Mouse (Mus musculus) heart, embryonic 11.5 days (tissue): ENCODE measurements around the gene Adamts17. TPM values are rescaled to one million over a fixed set of nuclear protein-coding genes. Genes with fewer than 3 reads are reported as not detected.

Experiments
- ATAC-seq: fragments of 200-750 bp; cut with Nextera tagmentation; replicated peaks from 2 replicates; pipeline ENCODE4 v1.8.0; 2017; ENCODE audit warnings: moderate library complexity; ENCODE audit not compliant: insufficient number of reproducible peaks, low FRiP score, low TSS enrichment
- H3K27ac ChIP-seq: fragments of 300-500 bp; sonication (generic); 2 replicates; pipeline ENCODE4 v1.5.1; 2014; ENCODE audit warnings: mild to moderate bottlenecking, low read depth, low read length
- H3K27me3 ChIP-seq: fragments of 300-500 bp; sonication (generic); 2 replicates; pipeline ENCODE4 v1.6.1; 2014; ENCODE audit warnings: mild to moderate bottlenecking, low read length, mixed read lengths; ENCODE audit not compliant: control insufficient read depth, insufficient read depth
- H3K36me3 ChIP-seq: fragments of 300-500 bp; sonication (generic); 2 replicates; pipeline ENCODE4 v1.6.1; 2014; ENCODE audit warnings: mild to moderate bottlenecking, low read length, moderate library complexity, mixed read lengths; ENCODE audit not compliant: control insufficient read depth, insufficient read depth
- H3K4me1 ChIP-seq: fragments of 300-500 bp; sonication (generic); 2 replicates; pipeline ENCODE4 v1.6.1; 2014; ENCODE audit warnings: low read length; ENCODE audit not compliant: control insufficient read depth, insufficient read depth
- H3K4me2 ChIP-seq: fragments of 300-500 bp; sonication (generic); 2 replicates; pipeline ENCODE4 v1.6.1; 2014; ENCODE audit warnings: mild to moderate bottlenecking, moderate library complexity
- H3K4me3 ChIP-seq: fragments of 300-500 bp; sonication (generic); 2 replicates; pipeline ENCODE4 v1.5.1; 2014; ENCODE audit warnings: low read depth, low read length
- H3K9ac ChIP-seq: fragments of 300-500 bp; sonication (generic); 2 replicates; pipeline ENCODE4 v1.6.1; 2014; ENCODE audit warnings: mild to moderate bottlenecking, low read depth, low read length, moderate library complexity
- H3K9me3 ChIP-seq: fragments of 300-500 bp; sonication (generic); replicated peaks from 2 replicates; pipeline ENCODE4 v1.6.1; 2016; ENCODE audit warnings: low read length; ENCODE audit not compliant: control insufficient read depth
- WGBS: fragments of 180-500 bp; shearing (Covaris S2); extraction: QIAGEN DNeasy Blood & Tissue Kit; methylation state at CpG from one replicate; pipeline ENCODE4 v1.1.7; 2014; ENCODE audit not compliant: insufficient replicate concordance; 5-methylcytosine and 5-hydroxymethylcytosine counted together
- polyA plus RNA-seq: library from polyadenylated mRNA; unstranded; fragments of >200 nt; fragmentation: Nextera tagmentation; extraction: Ambion mirVana; gene quantifications from 2 replicates; pipeline ENCODE4 v1.2.1, GENCODE M21; 2014

Adamts17 gene
- polyA plus RNA-seq: 2.8 and 4.4 TPM in 2 replicates

GRCm38 (mm10) chr7:66839463-66840007, at the start of gene Adamts17:
Gene Adamts17, plus strand, starts transcription at chr7:66839735.
- WGBS: under 1% methylated on average over 30 of the region's 30 CpGs
- Histone ChIP-seq H3K27ac (no peak within 1 kb of the TSS), H3K36me3 (no peaks in the 10 kb centered on the region), H3K9ac (peak within 1 kb of the TSS; percentile 64), H3K27me3 (peaks cover 17% of the 10 kb centered on the region; the same call in 1 of the 2 replicates), H3K9me3 (no peaks in the 10 kb centered on the region), H3K4me1 (peaks cover 9% of the 10 kb centered on the region), H3K4me3 (peak within 1 kb of the TSS; percentile 66), H3K4me2 (peak within 1 kb of the TSS; percentile 100)
- peak; percentile 90 for ATAC-seq

GRCm38 (mm10) chr7:66789860-66790748, 49.4 kb upstream of the Adamts17 start:
- Histone ChIP-seq H3K4me1 (peaks cover 14% of the 10 kb centered on the region), H3K4me2 (no peak overlapping the region), H3K36me3 (no peaks in the 10 kb centered on the region), H3K27ac (no peak overlapping the region), H3K4me3 (no peak overlapping the region), H3K9ac (no peak overlapping the region), H3K9me3 (no peaks in the 10 kb centered on the region), H3K27me3 (no peaks in the 10 kb centered on the region)
- 24% methylated on average over 8 of the region's 8 CpGs for WGBS
- ATAC-seq: no peak; the same call in 1 of the 2 replicates

DNA sequence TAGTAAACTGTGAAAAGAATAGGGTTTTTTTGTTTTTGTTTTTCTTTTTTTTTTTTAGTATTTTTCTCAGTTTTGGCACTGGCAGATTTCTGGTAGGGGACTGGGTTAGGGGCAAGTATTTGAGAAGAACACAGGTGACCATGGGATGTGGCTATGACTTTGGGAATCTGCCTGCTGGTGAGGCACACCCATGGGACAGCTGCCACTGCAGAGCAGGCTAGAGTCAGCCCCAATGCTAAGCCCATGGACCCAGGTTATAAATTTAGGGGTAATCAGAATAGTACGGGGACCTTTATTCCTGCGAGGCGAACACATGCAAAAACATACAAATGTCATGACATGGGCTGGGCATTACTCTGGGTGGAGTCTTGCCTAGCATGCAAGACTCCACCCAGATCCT, 48.5 kb upstream of the Adamts17 start:
- Histone ChIP-seq H3K9ac (no peak overlapping the region), H3K27me3 (no peaks in the 10 kb centered on the region), H3K9me3 (no peaks in the 10 kb centered on the region), H3K4me1 (peaks cover 12% of the 10 kb centered on the region), H3K4me2 (no peak overlapping the region), H3K36me3 (no peaks in the 10 kb centered on the region), H3K27ac (no peak overlapping the region), H3K4me3 (no peak overlapping the region)
- 90% methylated on average over 3 of the region's 3 CpGs for WGBS
- no peak for ATAC-seq

- no peaks in the 10 kb centered on the region for H3K36me3 ChIP-seq
- no peak for ATAC-seq
- WGBS: 30% methylated on average over 1 of the region's 1 CpGs
- H3K9me3 ChIP-seq: no peaks in the 10 kb centered on the region
- no peak overlapping the region for H3K4me2 ChIP-seq
- H3K9ac ChIP-seq: no peak overlapping the region
- H3K27ac ChIP-seq: no peak overlapping the region
- H3K27me3 ChIP-seq: no peaks in the 10 kb centered on the region
- H3K4me3 ChIP-seq: no peak overlapping the region
- no peaks in the 10 kb centered on the region for H3K4me1 ChIP-seq
Observed at GRCm38 (mm10) chr7:66796909-66797308, 42.6 kb upstream of the Adamts17 start.

DNA sequence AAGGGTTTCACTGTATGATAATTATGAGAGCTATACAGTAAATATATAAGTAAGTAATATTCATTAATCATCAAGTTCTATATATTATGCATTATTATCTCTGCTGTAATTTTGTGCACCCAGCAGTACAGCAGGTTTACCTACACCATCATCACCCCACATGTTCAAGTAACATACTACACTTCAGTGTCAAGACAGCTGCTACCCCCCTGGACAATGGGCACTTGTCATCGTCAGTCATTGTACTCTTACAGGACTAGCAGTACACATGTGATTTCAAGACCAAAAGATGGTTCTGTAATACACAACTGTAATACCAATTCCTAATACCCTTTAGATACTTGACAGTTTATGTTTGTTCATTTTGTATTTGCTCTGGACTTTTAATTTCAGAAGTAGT, 42.2 kb upstream of the Adamts17 start:
- Histone ChIP-seq H3K4me1 (no peaks in the 10 kb centered on the region), H3K9ac (no peak overlapping the region), H3K9me3 (no peaks in the 10 kb centered on the region), H3K4me2 (no peak overlapping the region), H3K36me3 (no peaks in the 10 kb centered on the region), H3K4me3 (no peak overlapping the region), H3K27ac (no peak overlapping the region), H3K27me3 (no peaks in the 10 kb centered on the region)
- no peak for ATAC-seq
- 85% methylated on average over 1 of the region's 1 CpGs for WGBS

GRCm38 (mm10) chr7:66798826-66799225, 40.7 kb upstream of the Adamts17 start:
- Histone ChIP-seq H3K4me3 (no peak overlapping the region), H3K9me3 (no peaks in the 10 kb centered on the region), H3K9ac (no peak overlapping the region), H3K4me2 (no peak overlapping the region), H3K4me1 (no peaks in the 10 kb centered on the region), H3K36me3 (no peaks in the 10 kb centered on the region), H3K27me3 (no peaks in the 10 kb centered on the region), H3K27ac (no peak overlapping the region)
- no peak for ATAC-seq
- 67% methylated on average over 5 of the region's 5 CpGs for WGBS

DNA sequence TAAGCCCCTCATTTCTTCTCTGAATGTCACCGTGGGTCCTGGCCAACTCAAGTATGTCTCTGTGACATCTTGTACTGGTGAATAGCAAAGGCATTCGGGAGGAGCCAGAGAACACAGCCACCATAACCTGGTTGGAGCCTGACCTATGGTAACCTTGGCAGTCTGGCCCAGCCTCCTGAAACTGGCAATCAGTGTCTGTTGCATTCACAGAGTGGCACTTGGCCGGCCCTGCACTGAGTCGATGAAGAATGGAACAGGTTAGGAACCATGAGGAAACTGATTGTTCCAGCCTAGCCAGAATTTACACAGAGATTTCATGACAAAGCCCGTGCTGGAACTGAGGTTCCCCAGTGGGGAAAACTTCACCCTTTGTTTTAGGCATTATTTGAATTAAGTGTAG, 38.8 kb upstream of the Adamts17 start:
- Histone ChIP-seq H3K9me3 (no peaks in the 10 kb centered on the region), H3K4me3 (no peak overlapping the region), H3K4me1 (no peaks in the 10 kb centered on the region), H3K4me2 (no peak overlapping the region), H3K27me3 (no peaks in the 10 kb centered on the region), H3K36me3 (no peaks in the 10 kb centered on the region), H3K27ac (no peak overlapping the region), H3K9ac (no peak overlapping the region)
- no peak for ATAC-seq
- WGBS: 69% methylated on average over 5 of the region's 5 CpGs

- Histone ChIP-seq H3K4me3 (no peak overlapping the region), H3K27ac (no peak overlapping the region), H3K4me1 (no peaks in the 10 kb centered on the region), H3K4me2 (no peak overlapping the region), H3K9ac (no peak overlapping the region), H3K9me3 (no peaks in the 10 kb centered on the region), H3K27me3 (no peaks in the 10 kb centered on the region), H3K36me3 (no peaks in the 10 kb centered on the region)
- no peak for ATAC-seq
Observed at GRCm38 (mm10) chr7:66801785-66802184, 37.8 kb upstream of the Adamts17 start.
